Mouse (Mus musculus): ENCODE results near the gene Meig1. TPM values are rescaled to one million over a fixed set of nuclear protein-coding genes. Genes with fewer than 3 reads are reported as not detected.

Gene Meig1
- total RNA-seq, 2 experiments from 2014 or later: 2.0 to 3.6 TPM

- no peak for DNase-seq (ENCODE audit: low spot score in 2 of 2)
These were observed 35.2 kb downstream of the Meig1 start for GRCm38 (mm10) chr2:3387105-3387860.

GRCm38 (mm10) chr2:3365127-3365526, 57.3 kb downstream of the Meig1 start:
- intact Hi-C loops (cut with DNase I): no loop called here

More at GRCm38 (mm10) chr2:3387105-3387860, 35.2 kb downstream of the Meig1 start:
- intact Hi-C loops (cut with DNase I): no loop called here

DNA sequence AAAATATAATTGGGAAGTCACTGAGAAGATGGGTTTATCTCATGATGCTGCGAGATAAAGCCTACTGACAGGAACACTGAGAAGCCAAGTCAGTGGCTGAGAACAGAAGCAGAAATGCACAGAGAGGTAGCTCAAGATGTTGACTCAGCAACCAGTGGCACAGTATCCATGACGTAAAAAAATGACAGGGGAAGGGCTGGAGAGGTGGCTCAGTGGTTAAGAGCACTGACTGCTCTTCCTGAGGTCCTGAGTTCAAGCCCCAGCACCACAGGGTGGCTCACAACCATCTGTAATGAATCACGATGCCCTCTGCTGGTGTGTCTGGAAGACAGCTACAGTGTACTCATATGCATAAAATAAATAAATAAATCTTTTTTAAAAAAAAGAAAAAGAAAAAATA, 61.4 kb downstream of the Meig1 start:
- no peak for DNase-seq (ENCODE audit: low spot score in 2 of 2)
- intact Hi-C loops (cut with DNase I): no loop called here

More at GRCm38 (mm10) chr2:3365127-3365526, 57.3 kb downstream of the Meig1 start:
- no peak for DNase-seq (ENCODE audit: low spot score in 2 of 2)

Other genes starting within 250 kb of the Meig1 start
- gene Nmt2, start 138.4 kb downstream of the Meig1 start, total RNA-seq (2021): 10 to 100 TPM; 78.6 to 80.2 TPM
- 1 to 10 TPM; 7.9 to 8.4 TPM for gene Rpp38, start 90.0 kb downstream of the Meig1 start, total RNA-seq (2021)
- gene Acbd7, start 86.5 kb downstream of the Meig1 start, total RNA-seq (2021): 1 to 10 TPM in 1 of 2 experiments, not detected in 1; 1.2 TPM
- not detected for gene Olah, start 25.4 kb downstream of the Meig1 start, total RNA-seq (2021)
- gene Dclre1c, start 1.5 kb upstream of the Meig1 start, total RNA-seq (2021): 10 to 100 TPM; 10.1 to 10.8 TPM
- gene Suv39h2, start 52.4 kb upstream of the Meig1 start, total RNA-seq (2021): 1 to 10 TPM; 3.1 to 3.2 TPM
- 1 to 10 TPM; 5.6 to 5.7 TPM for gene Gm45902, start 90.1 kb upstream of the Meig1 start, total RNA-seq (2021)
- gene Hspa14, start 90.2 kb upstream of the Meig1 start, total RNA-seq (2021): 10 to 100 TPM; 42.6 to 43.3 TPM
- 1 to 10 TPM in 1 of 2 experiments, under 1 TPM in 1; 0.55 to 1.2 TPM for gene Cdnf, start 90.4 kb upstream of the Meig1 start, total RNA-seq (2021)
- gene Fam107b, start 147.8 kb upstream of the Meig1 start, total RNA-seq (2021): 10 to 100 TPM in 1 of 2 experiments, 1 to 10 TPM in 1; 9.3 to 10.5 TPM

Measured in left cerebral cortex, postnatal 14 days (tissue).